Mouse (Mus musculus) adrenal gland, adult 8-10 months (tissue): ENCODE measurements around the gene Gpx2. TPM values are rescaled to one million over a fixed set of nuclear protein-coding genes. Genes with fewer than 3 reads are reported as not detected.

Source experiments
- DNase-seq: peaks from one replicate; pipeline ENCODE4 v3.0.0; 2022
- total RNA-seq, 4 experiments: library from RNA; stranded (reverse); gene quantifications; 2 replicates each; pipeline ENCODE4 v1.2.4; 2022

Gpx2 gene
- total RNA-seq, 4 experiments from 2014 or later = 0.23 TPM; not detected in 3

GRCm38 (mm10) chr12:76750866-76751459 is 44.4 kb downstream of the Gpx2 start:
- no peak for DNase-seq

Other genes starting within 250 kb of the Gpx2 start
- gene Sptb, start 85.0 kb downstream of the Gpx2 start, total RNA-seq = 10 to 100 TPM; 17.6 to 57.6 (median 38.8) TPM
- 10 to 100 TPM; 81.3 to 93.7 (median 92.7) TPM for gene Churc1, start 30.0 kb downstream of the Gpx2 start, total RNA-seq
- 10 to 100 TPM; 14.4 to 18.8 (median 16.8) TPM for gene Fntb, start 30.0 kb downstream of the Gpx2 start, total RNA-seq
- 1 to 10 TPM; 4.0 to 6.5 (median 4.6) TPM for gene Rab15, start 27.4 kb upstream of the Gpx2 start, total RNA-seq
- gene Max, start 166.6 kb upstream of the Gpx2 start, total RNA-seq = 10 to 100 TPM; 61.4 to 74.7 (median 70.7) TPM